Mouse (Mus musculus): Measurements from ENCODE around the gene Lrpprc. TPM values are rescaled to one million over a fixed set of nuclear protein-coding genes. Genes with fewer than 3 reads are reported as not detected.

Gene Lrpprc
- total RNA-seq, 2 experiments from 2014 or later = 146 to 149 TPM

GRCm38 (mm10) chr17:84758971-84759370 is 31.6 kb downstream of the Lrpprc start:
- DNase-seq = no peak

GRCm38 (mm10) chr17:84758374-84758773 is 32.2 kb downstream of the Lrpprc start:
- no peak for DNase-seq

- no peak for DNase-seq
Measured at GRCm38 (mm10) chr17:84756090-84756489, 34.5 kb downstream of the Lrpprc start.

GRCm38 (mm10) chr17:84753489-84753888 is 37.1 kb downstream of the Lrpprc start:
- no peak for DNase-seq

- DNase-seq = no peak
Measured at GRCm38 (mm10) chr17:84752286-84752685, 38.3 kb downstream of the Lrpprc start.

- DNase-seq = no peak
Measured at GRCm38 (mm10) chr17:84751630-84752191, 38.9 kb downstream of the Lrpprc start.

- no peak for DNase-seq
Measured at GRCm38 (mm10) chr17:84750130-84750529, 40.5 kb downstream of the Lrpprc start.

- DNase-seq = no peak
Measured at GRCm38 (mm10) chr17:84749297-84749696, 41.3 kb downstream of the Lrpprc start.

GRCm38 (mm10) chr17:84748152-84748682 is 42.4 kb downstream of the Lrpprc start:
- no peak for DNase-seq

- no peak for DNase-seq
Measured at GRCm38 (mm10) chr17:84747212-84747611, 43.4 kb downstream of the Lrpprc start.

- no peak for DNase-seq
Measured at GRCm38 (mm10) chr17:84745001-84745400, 45.6 kb downstream of the Lrpprc start.

- DNase-seq = no peak
Measured at GRCm38 (mm10) chr17:84744256-84744655, 46.3 kb downstream of the Lrpprc start.

- DNase-seq = no peak
Measured at GRCm38 (mm10) chr17:84738073-84738797, 52.4 kb downstream of the Lrpprc start.

- DNase-seq = no peak
Measured at GRCm38 (mm10) chr17:84736719-84737118, 53.9 kb downstream of the Lrpprc start.

GRCm38 (mm10) chr17:84732612-84733011 is 58.0 kb downstream of the Lrpprc start:
- no peak for DNase-seq

GRCm38 (mm10) chr17:84731361-84731760 is 59.2 kb downstream of the Lrpprc start:
- DNase-seq = no peak

GRCm38 (mm10) chr17:84729140-84729539 is 61.4 kb downstream of the Lrpprc start:
- no peak for DNase-seq

- no peak for DNase-seq
Measured at GRCm38 (mm10) chr17:84728201-84728911, 62.2 kb downstream of the Lrpprc start.

GRCm38 (mm10) chr17:84725163-84725562 is 65.4 kb downstream of the Lrpprc start:
- no peak for DNase-seq

GRCm38 (mm10) chr17:84724028-84724427 is 66.6 kb downstream of the Lrpprc start:
- DNase-seq = no peak

GRCm38 (mm10) chr17:84719105-84719504 is 71.5 kb downstream of the Lrpprc start:
- DNase-seq = no peak

GRCm38 (mm10) chr17:84717416-84717815 is 73.2 kb downstream of the Lrpprc start:
- no peak for DNase-seq

GRCm38 (mm10) chr17:84716252-84716872 is 74.2 kb downstream of the Lrpprc start:
- DNase-seq = no peak
